Mouse (Mus musculus): ENCODE data around the gene Isy1. TPM values are rescaled to one million over a fixed set of nuclear protein-coding genes. Genes with fewer than 3 reads are reported as not detected.
A peak's percentile ranks its signal among the peaks of the same experiment; 100 is the strongest.
"Not testable (repeated sequence)": the region's sequence is repeated elsewhere in the genome, so short reads cannot be mapped to it uniquely, and the experiment has no call there.

Isy1 gene
- polyA plus RNA-seq, 1 experiment from 2014 or later, result 73.8 TPM

DNA sequence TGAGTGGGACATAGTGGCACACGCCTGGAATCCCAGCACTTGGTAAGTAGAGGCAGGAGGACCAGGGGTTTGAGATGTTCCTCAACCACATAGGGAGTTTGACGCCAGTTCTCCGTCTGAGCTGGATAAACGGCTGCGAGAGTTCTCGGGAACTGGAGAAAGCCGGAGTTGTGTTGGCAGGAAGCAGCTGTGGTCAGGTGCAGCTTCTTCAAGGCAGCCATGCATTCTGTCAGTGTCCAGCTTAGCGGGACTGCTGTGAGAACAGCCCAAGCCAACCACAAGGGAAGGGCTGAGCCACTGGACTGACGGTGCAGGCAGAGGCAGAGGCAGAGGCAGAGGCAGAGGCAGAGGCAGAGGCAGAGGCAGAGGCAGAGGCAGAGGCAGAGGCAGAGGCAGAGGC, 63.7 kb downstream of the Isy1 start:
- H3K27ac ChIP-seq (ENCODE audit: low read depth, low read length), result no peak overlapping the region
- H3K4me2 ChIP-seq (ENCODE audit: low read depth, low read length, severe bottlenecking), result no peak overlapping the region
- H3K36me3 ChIP-seq (ENCODE audit: control insufficient read depth, insufficient read depth, low read length), result no peaks in the 10 kb centered on the region
- ATAC-seq (replicated peaks; ENCODE audit: low FRiP score) (no peak), DNase-seq (ENCODE audit: low spot score) (peak; percentile 37)
- 88% methylated on average over 9 of the region's 9 CpGs for WGBS
- H3K4me1 ChIP-seq (replicated peaks; ENCODE audit: control insufficient read depth, insufficient read depth, low read length), result no peaks in the 10 kb centered on the region
- H3K9ac ChIP-seq (ENCODE audit: low read length), result no peak overlapping the region
- H3K27me3 ChIP-seq (ENCODE audit: control insufficient read depth, insufficient read depth, low read length), result no peaks in the 10 kb centered on the region
- H3K9me3 ChIP-seq (ENCODE audit: control insufficient read depth, low read length), result no peaks in the 10 kb centered on the region
- no peak overlapping the region for H3K4me3 ChIP-seq (ENCODE audit: low read depth, low read length)

DNA sequence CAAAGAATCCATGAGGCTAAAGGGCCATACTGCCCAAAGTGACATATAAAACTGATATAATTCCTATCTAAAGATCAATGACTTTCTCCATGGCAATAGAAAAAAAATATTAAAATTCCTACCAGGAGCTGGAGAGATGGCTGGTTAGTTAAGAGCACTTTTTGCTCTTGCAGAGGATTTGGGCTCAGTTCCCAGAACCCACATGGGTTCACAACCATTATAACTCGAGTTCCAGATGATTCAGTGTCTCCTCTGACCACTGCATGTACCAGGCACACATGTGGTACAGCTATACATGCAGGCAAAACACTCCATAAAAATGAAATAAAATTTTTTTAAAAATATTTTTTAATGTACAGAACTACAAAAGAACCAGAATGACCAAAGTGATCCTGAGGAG, 64.1 kb downstream of the Isy1 start:
- no peaks in the 10 kb centered on the region for H3K4me1 ChIP-seq (replicated peaks; ENCODE audit: control insufficient read depth, insufficient read depth, low read length)
- WGBS, result 58% methylated on average over 1 of the region's 1 CpGs
- no peaks in the 10 kb centered on the region for H3K9me3 ChIP-seq (ENCODE audit: control insufficient read depth, low read length)
- H3K27me3 ChIP-seq (ENCODE audit: control insufficient read depth, insufficient read depth, low read length), result no peaks in the 10 kb centered on the region
- no peaks in the 10 kb centered on the region for H3K36me3 ChIP-seq (ENCODE audit: control insufficient read depth, insufficient read depth, low read length)
- no peak overlapping the region for H3K9ac ChIP-seq (ENCODE audit: low read length)
- H3K4me3 ChIP-seq (ENCODE audit: low read depth, low read length), result no peak overlapping the region
- H3K27ac ChIP-seq (ENCODE audit: low read depth, low read length), result no peak overlapping the region
- no peak overlapping the region for H3K4me2 ChIP-seq (ENCODE audit: low read depth, low read length, severe bottlenecking)
- ATAC-seq (replicated peaks; ENCODE audit: low FRiP score) (no peak), DNase-seq (ENCODE audit: low spot score) (peak; percentile 1)

DNA sequence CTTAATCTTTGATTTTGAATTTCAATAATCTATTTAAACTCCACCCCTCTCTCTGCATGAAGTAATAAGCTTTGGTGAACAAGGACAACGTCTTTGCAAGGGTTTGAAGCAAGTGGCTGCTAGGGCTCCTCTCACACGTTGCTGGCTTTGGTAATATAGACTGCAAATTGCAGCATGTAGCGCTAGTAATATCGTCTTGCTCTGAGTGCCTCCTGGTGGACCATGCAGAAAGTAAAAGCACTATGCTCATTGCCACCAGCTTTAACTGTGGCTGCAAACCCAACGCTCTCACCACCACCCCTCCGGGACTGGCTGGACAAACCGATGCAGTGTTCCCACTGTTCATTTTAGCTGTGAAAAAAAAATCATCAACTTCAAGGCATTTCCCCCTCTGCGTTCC, 68.0 kb downstream of the Isy1 start:
- ATAC-seq (replicated peaks; ENCODE audit: low FRiP score), result no peak
- Histone ChIP-seq H3K9ac (ENCODE audit: low read length) (no peak overlapping the region), H3K4me1 (replicated peaks; ENCODE audit: control insufficient read depth, insufficient read depth, low read length) (no peaks in the 10 kb centered on the region), H3K36me3 (ENCODE audit: control insufficient read depth, insufficient read depth, low read length) (no peaks in the 10 kb centered on the region), H3K4me3 (ENCODE audit: low read depth, low read length) (no peak overlapping the region), H3K27ac (ENCODE audit: low read depth, low read length) (no peak overlapping the region), H3K27me3 (ENCODE audit: control insufficient read depth, insufficient read depth, low read length) (no peaks in the 10 kb centered on the region), H3K9me3 (ENCODE audit: control insufficient read depth, low read length) (no peaks in the 10 kb centered on the region), H3K4me2 (ENCODE audit: low read depth, low read length, severe bottlenecking) (no peak overlapping the region)
- peak; percentile 46 for DNase-seq (ENCODE audit: low spot score)
- WGBS, result 60% methylated on average over 8 of the region's 8 CpGs

DNA sequence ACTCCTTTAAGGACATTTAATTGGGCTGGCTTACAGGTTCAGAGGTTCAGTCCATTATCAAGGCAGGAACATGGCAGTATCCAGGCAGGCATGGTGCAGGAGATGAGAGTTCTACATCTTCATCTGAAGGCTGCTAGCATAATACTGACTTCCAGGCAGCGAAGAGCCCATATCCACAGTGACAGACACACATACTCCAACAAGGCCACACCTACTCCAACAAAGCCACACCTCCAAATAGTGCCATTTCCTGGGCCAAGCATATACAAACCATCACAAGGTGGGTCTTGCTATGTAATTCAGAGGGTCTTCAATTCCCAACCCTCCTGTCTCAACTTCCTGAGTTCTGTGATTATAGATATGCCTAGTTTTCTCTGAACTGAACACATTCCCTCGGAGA, 74.3 kb downstream of the Isy1 start:
- H3K27ac ChIP-seq (ENCODE audit: low read depth, low read length); ATAC-seq (replicated peaks; ENCODE audit: low FRiP score); H3K4me3 ChIP-seq (ENCODE audit: low read depth, low read length); H3K4me2 ChIP-seq (ENCODE audit: low read depth, low read length, severe bottlenecking); H3K9me3 ChIP-seq (ENCODE audit: control insufficient read depth, low read length); H3K9ac ChIP-seq (ENCODE audit: low read length); H3K4me1 ChIP-seq (replicated peaks; ENCODE audit: control insufficient read depth, insufficient read depth, low read length); H3K27me3 ChIP-seq (ENCODE audit: control insufficient read depth, insufficient read depth, low read length); H3K36me3 ChIP-seq (ENCODE audit: control insufficient read depth, insufficient read depth, low read length): not testable (repeated sequence)
- WGBS, result 97% methylated on average over 2 of the region's 2 CpGs
- peak; percentile 27 for DNase-seq (ENCODE audit: low spot score)

Other genes starting within 250 kb of the Isy1 start
- 6.4 and 7.1 TPM in 2 replicates for gene Prokr1, start 248.1 kb downstream of the Isy1 start, polyA plus RNA-seq (2014; fragmentation: Nextera tagmentation; extraction: Ambion mirVana)
- gene Aplf, start 166.6 kb downstream of the Isy1 start, polyA plus RNA-seq (2014; fragmentation: Nextera tagmentation; extraction: Ambion mirVana), result 13.6 and 15.1 TPM in 2 replicates
- gene Efcc1, start 107.9 kb downstream of the Isy1 start, polyA plus RNA-seq (2014; fragmentation: Nextera tagmentation; extraction: Ambion mirVana), result 1.5 TPM in 2 replicates
- gene Gp9, start 60.7 kb downstream of the Isy1 start, polyA plus RNA-seq (2014; fragmentation: Nextera tagmentation; extraction: Ambion mirVana), result 2.5 and 2.8 TPM in 2 replicates
- gene Rab43, start 26.6 kb downstream of the Isy1 start, polyA plus RNA-seq (2014; fragmentation: Nextera tagmentation; extraction: Ambion mirVana), result 9.4 and 9.7 TPM in 2 replicates
- 2.7 and 5.0 TPM in 2 replicates for gene Gm45140, start 3.0 kb downstream of the Isy1 start, polyA plus RNA-seq (2014; fragmentation: Nextera tagmentation; extraction: Ambion mirVana)
- gene Cnbp, start 12.3 kb upstream of the Isy1 start, polyA plus RNA-seq (2014; fragmentation: Nextera tagmentation; extraction: Ambion mirVana), result 1,299 and 1,307 TPM in 2 replicates
- 142 and 146 TPM in 2 replicates for gene Copg1, start 49.0 kb upstream of the Isy1 start, polyA plus RNA-seq (2014; fragmentation: Nextera tagmentation; extraction: Ambion mirVana)
- gene Hmces, start 75.1 kb upstream of the Isy1 start, polyA plus RNA-seq (2014; fragmentation: Nextera tagmentation; extraction: Ambion mirVana), result 56.9 and 59.0 TPM in 2 replicates
- gene H1fx, start 142.8 kb upstream of the Isy1 start, polyA plus RNA-seq (2014; fragmentation: Nextera tagmentation; extraction: Ambion mirVana), result 144 and 158 TPM in 2 replicates
- 232 and 244 TPM in 2 replicates for gene Rab7, start 206.5 kb upstream of the Isy1 start, polyA plus RNA-seq (2014; fragmentation: Nextera tagmentation; extraction: Ambion mirVana)
- 274 and 284 TPM in 2 replicates for gene Rpn1, start 245.7 kb upstream of the Isy1 start, polyA plus RNA-seq (2014; fragmentation: Nextera tagmentation; extraction: Ambion mirVana)